Mouse (Mus musculus): Measurements from ENCODE around the gene Tomm40l. TPM values are rescaled to one million over a fixed set of nuclear protein-coding genes. Genes with fewer than 3 reads are reported as not detected.

The Tomm40l gene
- polyA plus RNA-seq, 1 experiment from 2014 or later: 69.6 TPM

DNA sequence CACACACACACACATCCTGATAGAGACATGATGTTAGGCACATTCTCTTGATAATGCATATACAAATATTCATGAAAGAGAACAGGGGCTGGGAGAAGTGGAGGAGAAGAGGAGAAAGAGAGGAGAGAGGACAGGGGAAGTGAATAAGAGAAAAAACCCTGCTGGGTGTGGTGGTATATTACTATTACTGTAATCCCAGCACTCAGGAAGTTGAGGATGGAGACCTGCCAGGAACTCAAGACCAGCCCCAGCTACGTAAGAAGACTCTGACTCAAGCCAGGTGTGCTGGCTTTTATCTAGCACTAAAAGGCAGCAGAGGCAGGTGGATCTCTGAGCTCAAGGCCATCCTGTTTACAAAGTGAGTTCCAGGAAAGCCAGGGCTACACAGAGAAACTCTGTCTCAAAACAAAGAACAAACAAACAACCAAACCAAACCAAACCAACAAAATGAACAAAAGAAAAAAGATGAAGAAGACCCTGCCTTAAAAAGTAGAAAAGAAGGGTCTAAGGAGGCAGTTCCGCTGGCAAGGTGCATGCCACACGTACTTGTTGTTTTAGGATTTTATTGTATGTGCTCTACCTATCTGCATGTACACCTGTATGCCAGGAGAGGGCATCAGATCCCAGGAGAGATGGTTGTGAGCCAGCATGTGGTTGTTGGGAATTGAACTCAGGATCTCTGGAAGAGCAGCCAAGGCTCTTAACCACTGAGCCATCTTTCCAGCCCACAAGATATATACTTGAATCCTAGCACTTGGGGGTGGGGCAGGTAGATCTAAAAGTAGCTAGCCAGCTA, 41.5 kb upstream of the Tomm40l start:
- WGBS: 84% methylated on average over 3 of the region's 3 CpGs
- no peak for ATAC-seq

DNA sequence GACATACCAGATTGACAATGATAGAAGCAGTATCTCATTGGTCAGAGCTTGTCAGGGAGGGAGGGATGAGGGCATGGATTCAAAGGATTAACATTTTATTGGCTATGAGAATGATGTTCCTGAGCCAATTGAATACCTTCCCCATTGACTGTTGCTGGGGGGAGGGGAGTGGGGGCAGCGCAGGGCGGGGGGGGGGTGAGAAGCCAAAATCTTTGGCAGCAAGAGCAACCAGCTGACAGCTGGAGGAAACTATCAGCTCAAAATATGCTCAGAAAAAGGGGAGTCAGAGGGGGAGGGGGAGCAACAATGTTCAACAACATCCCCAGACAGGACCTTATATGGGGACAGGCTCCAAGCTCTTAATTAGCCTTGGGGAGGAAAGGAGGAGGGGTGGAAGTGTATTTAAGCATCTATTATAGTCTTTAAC, 40.9 kb upstream of the Tomm40l start:
- peak; percentile 94 for ATAC-seq
- Histone ChIP-seq H3K4me3 (ENCODE audit: low read length) (peak overlapping the region; percentile 35), H3K9ac (ENCODE audit: low read depth, low read length) (no peak overlapping the region), H3K27me3 (replicated peaks; ENCODE audit: control insufficient read depth, insufficient read depth, low read length) (no peaks in the 10 kb centered on the region), H3K36me3 (ENCODE audit: control insufficient read depth, insufficient read depth, low read length) (no peaks in the 10 kb centered on the region), H3K4me2 (ENCODE audit: low read length) (peak overlapping the region; percentile 60), H3K27ac (ENCODE audit: low read depth, low read length) (peak overlapping the region; percentile 72), H3K4me1 (ENCODE audit: control insufficient read depth, insufficient read depth, low read depth, low read length) (peaks cover 14% of the 10 kb centered on the region), H3K9me3 (ENCODE audit: control insufficient read depth, low read length) (no peaks in the 10 kb centered on the region)
- WGBS: 0% methylated on average over 2 of the region's 2 CpGs

More for the DNA sequence above, 41.5 kb upstream of the Tomm40l start:
- no peak overlapping the region for H3K4me3 ChIP-seq (ENCODE audit: low read length)
- H3K4me1 ChIP-seq (ENCODE audit: control insufficient read depth, insufficient read depth, low read depth, low read length): peaks cover 14% of the 10 kb centered on the region
- no peak overlapping the region; the same call in 1 of the 2 replicates for H3K4me2 ChIP-seq (ENCODE audit: low read length)
- no peak overlapping the region for H3K9ac ChIP-seq (ENCODE audit: low read depth, low read length)
- H3K9me3 ChIP-seq (ENCODE audit: control insufficient read depth, low read length): no peaks in the 10 kb centered on the region
- H3K36me3 ChIP-seq (ENCODE audit: control insufficient read depth, insufficient read depth, low read length): no peaks in the 10 kb centered on the region
- peak overlapping the region; percentile 72 for H3K27ac ChIP-seq (ENCODE audit: low read depth, low read length)
- H3K27me3 ChIP-seq (replicated peaks; ENCODE audit: control insufficient read depth, insufficient read depth, low read length): no peaks in the 10 kb centered on the region

DNA sequence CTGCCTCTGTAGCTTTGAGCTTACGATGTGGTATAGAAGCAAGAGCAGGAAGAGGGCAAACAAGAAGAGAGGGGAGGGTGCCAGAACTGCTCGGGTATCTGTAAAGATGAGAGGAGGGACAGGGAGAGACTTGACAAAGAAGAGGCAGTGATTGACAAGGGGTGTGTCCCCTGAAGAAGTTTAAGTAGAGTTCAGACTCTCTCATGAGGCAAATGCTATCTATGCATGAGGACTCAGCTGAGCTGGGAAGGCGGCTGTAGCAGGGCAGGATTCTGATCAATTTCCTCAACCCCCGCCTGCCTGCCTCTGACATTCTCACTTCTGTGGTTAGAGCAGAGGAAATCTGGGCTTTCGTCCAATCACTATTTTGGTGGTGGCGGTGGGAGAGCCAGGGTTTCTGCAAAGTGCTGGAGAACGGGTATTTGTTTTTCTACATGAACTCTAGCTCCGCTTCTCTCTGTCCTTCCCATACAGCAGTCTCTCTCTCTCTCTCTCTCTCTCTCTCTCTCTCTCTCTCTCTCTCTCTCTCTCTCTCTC, 40.3 kb upstream of the Tomm40l start:
- Histone ChIP-seq H3K27ac (ENCODE audit: low read depth, low read length) (peak overlapping the region; percentile 87), H3K9ac (ENCODE audit: low read depth, low read length) (peak overlapping the region; percentile 57), H3K36me3 (ENCODE audit: control insufficient read depth, insufficient read depth, low read length) (no peaks in the 10 kb centered on the region), H3K27me3 (replicated peaks; ENCODE audit: control insufficient read depth, insufficient read depth, low read length) (no peaks in the 10 kb centered on the region), H3K4me1 (ENCODE audit: control insufficient read depth, insufficient read depth, low read depth, low read length) (peaks cover 14% of the 10 kb centered on the region), H3K9me3 (ENCODE audit: control insufficient read depth, low read length) (no peaks in the 10 kb centered on the region), H3K4me3 (ENCODE audit: low read length) (peak overlapping the region; percentile 35), H3K4me2 (ENCODE audit: low read length) (peak overlapping the region; percentile 60)
- 5% methylated on average over 8 of the region's 8 CpGs for WGBS
- ATAC-seq: peak; percentile 83

DNA sequence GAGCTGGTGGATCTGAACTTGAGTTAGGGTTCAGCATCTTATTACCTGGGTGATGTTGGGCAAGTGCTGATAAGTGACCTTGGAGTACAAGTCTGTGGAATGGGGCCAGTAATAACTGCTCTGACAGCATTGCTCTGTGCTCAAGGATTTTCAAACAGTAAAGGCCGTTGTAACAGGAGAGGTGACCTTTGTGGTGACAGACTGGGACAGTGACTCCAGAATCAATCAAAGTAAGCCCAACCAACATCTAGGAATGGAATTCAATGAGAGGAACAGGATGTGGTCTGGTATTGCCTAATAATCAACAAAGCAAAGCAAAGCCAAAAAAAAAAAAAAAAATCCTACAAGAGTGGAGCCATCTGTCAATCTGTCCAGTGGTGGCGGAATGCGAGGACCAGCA, 38.0 kb upstream of the Tomm40l start:
- no peak for ATAC-seq
- H3K27me3 ChIP-seq (replicated peaks; ENCODE audit: control insufficient read depth, insufficient read depth, low read length): no peaks in the 10 kb centered on the region
- no peak overlapping the region for H3K27ac ChIP-seq (ENCODE audit: low read depth, low read length)
- H3K36me3 ChIP-seq (ENCODE audit: control insufficient read depth, insufficient read depth, low read length): no peaks in the 10 kb centered on the region
- no peak overlapping the region for H3K9ac ChIP-seq (ENCODE audit: low read depth, low read length)
- no peaks in the 10 kb centered on the region for H3K9me3 ChIP-seq (ENCODE audit: control insufficient read depth, low read length)
- H3K4me2 ChIP-seq (ENCODE audit: low read length): no peak overlapping the region
- peaks cover 14% of the 10 kb centered on the region for H3K4me1 ChIP-seq (ENCODE audit: control insufficient read depth, insufficient read depth, low read depth, low read length)
- 80% methylated on average over 3 of the region's 3 CpGs for WGBS
- H3K4me3 ChIP-seq (ENCODE audit: low read length): no peak overlapping the region

DNA sequence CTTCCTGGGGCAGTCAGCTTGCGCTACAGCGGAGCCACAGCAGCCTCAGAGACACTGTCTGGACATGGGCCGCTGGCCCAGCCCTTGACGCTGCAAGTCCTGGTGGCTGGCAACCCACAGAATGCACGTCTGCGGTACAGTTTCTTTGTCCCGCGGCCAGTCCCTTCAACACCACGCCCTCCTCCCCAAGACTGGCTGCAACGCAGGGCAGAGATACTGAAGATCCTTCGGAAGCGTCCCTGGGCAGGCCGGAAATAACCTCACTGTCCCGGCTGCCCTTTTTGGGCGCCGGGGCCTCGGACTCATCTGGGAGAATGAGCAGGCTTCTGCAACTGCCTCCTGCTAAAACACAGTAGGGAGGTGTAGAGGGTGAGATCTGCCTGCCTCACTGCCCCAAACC, 36.6 kb upstream of the Tomm40l start:
- H3K27ac ChIP-seq (ENCODE audit: low read depth, low read length): no peak overlapping the region
- no peaks in the 10 kb centered on the region for H3K36me3 ChIP-seq (ENCODE audit: control insufficient read depth, insufficient read depth, low read length)
- peaks cover 14% of the 10 kb centered on the region for H3K4me1 ChIP-seq (ENCODE audit: control insufficient read depth, insufficient read depth, low read depth, low read length)
- H3K9ac ChIP-seq (ENCODE audit: low read depth, low read length): no peak overlapping the region
- no peak overlapping the region for H3K4me2 ChIP-seq (ENCODE audit: low read length)
- 80% methylated on average over 17 of the region's 17 CpGs for WGBS
- H3K27me3 ChIP-seq (replicated peaks; ENCODE audit: control insufficient read depth, insufficient read depth, low read length): no peaks in the 10 kb centered on the region
- no peak for ATAC-seq
- no peak overlapping the region for H3K4me3 ChIP-seq (ENCODE audit: low read length)
- no peaks in the 10 kb centered on the region for H3K9me3 ChIP-seq (ENCODE audit: control insufficient read depth, low read length)

DNA sequence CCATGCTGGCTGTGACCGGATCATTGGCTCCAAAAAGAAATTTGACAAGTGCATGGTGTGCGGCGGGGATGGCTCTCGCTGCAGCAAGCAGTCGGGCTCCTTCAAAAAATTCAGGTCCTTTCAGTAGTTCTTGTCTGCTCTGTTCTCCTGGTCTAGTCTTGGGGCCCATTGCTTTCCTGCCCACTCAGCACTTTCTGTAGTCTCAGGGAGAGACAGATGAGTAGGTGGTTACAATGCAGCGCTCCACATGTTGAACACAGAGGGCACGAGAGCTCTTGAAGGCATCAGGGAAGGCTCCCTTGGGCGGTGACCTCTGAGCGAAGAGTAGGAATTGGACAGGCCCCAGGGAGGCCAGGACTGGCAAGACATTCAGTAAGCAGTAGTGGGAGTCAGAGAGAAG, 35.5 kb upstream of the Tomm40l start:
- Histone ChIP-seq H3K4me1 (ENCODE audit: control insufficient read depth, insufficient read depth, low read depth, low read length) (peaks cover 6% of the 10 kb centered on the region), H3K36me3 (ENCODE audit: control insufficient read depth, insufficient read depth, low read length) (no peaks in the 10 kb centered on the region), H3K27me3 (replicated peaks; ENCODE audit: control insufficient read depth, insufficient read depth, low read length) (no peaks in the 10 kb centered on the region), H3K9me3 (ENCODE audit: control insufficient read depth, low read length) (no peaks in the 10 kb centered on the region), H3K4me3 (ENCODE audit: low read length) (no peak overlapping the region), H3K9ac (ENCODE audit: low read depth, low read length) (no peak overlapping the region), H3K27ac (ENCODE audit: low read depth, low read length) (no peak overlapping the region), H3K4me2 (ENCODE audit: low read length) (no peak overlapping the region)
- 86% methylated on average over 9 of the region's 9 CpGs for WGBS
- no peak for ATAC-seq

DNA sequence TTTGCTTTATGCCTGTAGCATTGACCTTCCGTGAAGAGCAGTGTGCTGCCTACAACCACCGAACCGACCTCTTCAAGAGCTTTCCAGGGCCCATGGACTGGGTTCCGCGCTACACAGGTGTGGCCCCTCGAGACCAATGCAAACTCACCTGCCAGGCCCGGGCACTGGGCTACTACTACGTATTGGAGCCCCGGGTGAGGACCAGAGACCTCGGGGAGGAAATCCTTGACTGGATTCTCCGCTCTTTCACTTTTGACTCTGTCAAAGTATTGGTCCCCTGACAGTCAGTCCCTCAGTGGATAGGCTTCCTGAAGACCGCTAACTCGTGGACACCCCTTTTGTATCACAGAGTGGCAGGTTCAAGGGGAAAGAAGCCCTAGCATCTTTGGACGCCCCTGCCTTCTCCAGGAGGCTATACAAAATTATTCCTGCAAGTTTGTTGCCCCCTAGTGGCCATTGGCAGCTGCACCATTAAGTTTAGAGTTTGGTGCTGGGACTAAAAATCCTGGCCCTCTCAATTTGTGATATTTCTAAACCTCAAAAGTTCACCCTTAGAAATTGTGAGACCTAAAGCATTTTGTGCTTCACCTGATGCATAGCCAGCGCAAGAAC, 34.7 kb upstream of the Tomm40l start:
- Histone ChIP-seq H3K4me2 (ENCODE audit: low read length) (no peak overlapping the region), H3K9me3 (ENCODE audit: control insufficient read depth, low read length) (no peaks in the 10 kb centered on the region), H3K36me3 (ENCODE audit: control insufficient read depth, insufficient read depth, low read length) (no peaks in the 10 kb centered on the region), H3K9ac (ENCODE audit: low read depth, low read length) (no peak overlapping the region), H3K27me3 (replicated peaks; ENCODE audit: control insufficient read depth, insufficient read depth, low read length) (no peaks in the 10 kb centered on the region), H3K4me3 (ENCODE audit: low read length) (no peak overlapping the region), H3K27ac (ENCODE audit: low read depth, low read length) (no peak overlapping the region), H3K4me1 (ENCODE audit: control insufficient read depth, insufficient read depth, low read depth, low read length) (peaks cover 6% of the 10 kb centered on the region)
- ATAC-seq: no peak
- WGBS: 70% methylated on average over 15 of the region's 15 CpGs

DNA sequence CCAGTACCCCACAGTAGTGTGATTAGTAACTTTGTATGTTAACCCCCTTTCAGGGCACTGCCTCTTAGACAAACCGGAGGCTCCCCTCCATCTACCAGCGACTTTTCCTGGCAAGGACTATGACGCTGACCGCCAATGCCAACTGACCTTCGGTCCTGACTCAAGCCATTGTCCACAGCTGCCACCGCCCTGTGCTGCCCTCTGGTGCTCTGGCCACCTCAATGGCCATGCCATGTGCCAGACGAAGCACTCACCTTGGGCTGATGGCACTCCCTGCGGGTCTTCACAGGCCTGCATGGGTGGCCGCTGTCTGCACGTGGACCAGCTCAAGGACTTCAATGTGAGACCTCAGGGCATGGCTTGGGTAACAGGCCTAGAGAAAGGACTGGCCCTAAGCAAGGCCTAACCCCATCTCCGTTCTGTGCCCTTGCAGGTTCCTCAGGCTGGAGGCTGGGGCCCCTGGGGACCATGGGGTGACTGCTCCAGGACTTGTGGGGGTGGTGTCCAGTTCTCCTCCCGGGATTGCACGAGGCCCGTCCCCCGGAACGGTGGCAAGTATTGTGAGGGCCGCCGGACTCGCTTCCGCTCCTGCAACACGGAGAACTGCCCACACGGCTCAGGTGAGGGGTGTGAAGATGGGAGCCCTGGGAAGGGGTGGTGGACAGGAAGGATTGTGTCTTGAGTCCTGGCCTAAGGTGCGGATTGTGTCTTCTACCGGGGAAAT, 33.9 kb upstream of the Tomm40l start:
- Histone ChIP-seq H3K9ac (ENCODE audit: low read depth, low read length) (no peak overlapping the region), H3K27ac (ENCODE audit: low read depth, low read length) (no peak overlapping the region), H3K36me3 (ENCODE audit: control insufficient read depth, insufficient read depth, low read length) (no peaks in the 10 kb centered on the region), H3K4me1 (ENCODE audit: control insufficient read depth, insufficient read depth, low read depth, low read length) (peaks cover 13% of the 10 kb centered on the region), H3K27me3 (replicated peaks; ENCODE audit: control insufficient read depth, insufficient read depth, low read length) (no peaks in the 10 kb centered on the region), H3K4me2 (ENCODE audit: low read length) (no peak overlapping the region), H3K4me3 (ENCODE audit: low read length) (no peak overlapping the region), H3K9me3 (ENCODE audit: control insufficient read depth, low read length) (no peaks in the 10 kb centered on the region)
- no peak for ATAC-seq
- WGBS: 92% methylated on average over 24 of the region's 24 CpGs

DNA sequence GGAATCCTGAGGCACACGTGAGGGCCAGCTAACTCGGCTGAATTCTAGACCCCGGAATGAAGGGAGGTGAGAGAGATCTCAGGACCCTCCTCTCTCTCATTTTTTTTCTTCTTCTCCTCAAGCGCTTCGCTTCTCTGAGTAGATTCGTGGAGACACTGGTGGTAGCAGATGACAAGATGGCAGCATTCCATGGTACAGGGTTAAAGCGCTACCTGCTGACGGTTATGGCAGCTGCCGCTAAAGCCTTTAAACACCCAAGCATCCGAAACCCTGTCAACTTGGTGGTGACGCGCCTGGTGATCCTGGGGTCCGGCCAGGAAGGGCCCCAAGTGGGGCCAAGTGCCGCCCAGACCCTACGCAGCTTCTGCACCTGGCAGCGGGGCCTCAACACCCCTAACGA, 30.1 kb upstream of the Tomm40l start:
- no peaks in the 10 kb centered on the region for H3K27me3 ChIP-seq (replicated peaks; ENCODE audit: control insufficient read depth, insufficient read depth, low read length)
- H3K27ac ChIP-seq (ENCODE audit: low read depth, low read length): peak overlapping the region; percentile 70
- H3K9me3 ChIP-seq (ENCODE audit: control insufficient read depth, low read length): no peaks in the 10 kb centered on the region
- H3K4me1 ChIP-seq (ENCODE audit: control insufficient read depth, insufficient read depth, low read depth, low read length): peaks cover 29% of the 10 kb centered on the region
- H3K9ac ChIP-seq (ENCODE audit: low read depth, low read length): peak overlapping the region; percentile 57
- ATAC-seq: no peak
- no peaks in the 10 kb centered on the region for H3K36me3 ChIP-seq (ENCODE audit: control insufficient read depth, insufficient read depth, low read length)
- 50% methylated on average over 17 of the region's 17 CpGs for WGBS
- H3K4me2 ChIP-seq (ENCODE audit: low read length): peak overlapping the region; percentile 59
- peak overlapping the region; percentile 37; the same call in 1 of the 2 replicates for H3K4me3 ChIP-seq (ENCODE audit: low read length)

Data from hindbrain, embryonic 16.5 days (tissue).